Mouse (Mus musculus) thymus, adult 2 months (tissue): ENCODE results near the gene Nfkbie. TPM values are rescaled to one million over a fixed set of nuclear protein-coding genes. Genes with fewer than 3 reads are reported as not detected.

ENCODE experiments used
- DNase-seq: peaks from one replicate; pipeline ENCODE4 v3.0.0; 2021
- H3K27ac ChIP-seq: fragments of 200-500 bp; 2 replicates; pipeline ENCODE4 v1.5.1; 2012; ENCODE audit warnings: low read length, control low read depth; ENCODE audit not compliant: control insufficient read depth, insufficient read depth
- H3K27me3 ChIP-seq: fragments of 200-500 bp; 2 replicates; pipeline ENCODE4 v1.6.1; 2012; ENCODE audit warnings: mild to moderate bottlenecking, low read length, moderate library complexity, mixed read lengths; ENCODE audit not compliant: control insufficient read depth, insufficient read depth
- H3K36me3 ChIP-seq: fragments of 200-500 bp; 2 replicates; pipeline ENCODE4 v1.6.1; 2012; ENCODE audit warnings: mild to moderate bottlenecking, low read length, moderate library complexity; ENCODE audit not compliant: control insufficient read depth, insufficient read depth
- H3K4me1 ChIP-seq: fragments of 200-500 bp; replicated peaks from 2 replicates; pipeline ENCODE4 v1.6.1; 2012; ENCODE audit warnings: low read length; ENCODE audit not compliant: control insufficient read depth, insufficient read depth
- H3K4me3 ChIP-seq: fragments of 200-500 bp; 2 replicates; pipeline ENCODE4 v1.5.1; 2012; ENCODE audit warnings: mild to moderate bottlenecking, low read length, control low read depth, moderate library complexity; ENCODE audit not compliant: control insufficient read depth, insufficient read depth
- CTCF ChIP-seq: fragments of 200-500 bp; IDR thresholded peaks from 2 replicates; pipeline ENCODE4 v1.5.1; 2012; ENCODE audit warnings: mild to moderate bottlenecking, control low read depth, low read length, moderate library complexity, borderline replicate concordance; ENCODE audit not compliant: control insufficient read depth, poor library complexity, insufficient read depth; ENCODE audit errors: extremely low read depth
- POLR2A ChIP-seq: fragments of 200-500 bp; IDR thresholded peaks from 2 replicates; pipeline ENCODE4 v1.6.1; 2012; ENCODE audit warnings: mild to moderate bottlenecking, low read length, control low read depth, moderate library complexity; ENCODE audit not compliant: control insufficient read depth, poor library complexity, insufficient read depth; ENCODE audit errors: extremely low read depth
- WGBS: fragments of 180-500 bp; shearing (Covaris S2); methylation state at CpG from one replicate; pipeline ENCODE4 v1.1.7; 2018; 5-methylcytosine and 5-hydroxymethylcytosine counted together
- polyA plus RNA-seq: library from polyadenylated mRNA; depleted of rRNA; stranded (reverse); fragments of >200 nt; gene quantifications from 2 replicates; pipeline ENCODE4 v1.2.3, GENCODE M21; 2012

Nfkbie gene
- polyA plus RNA-seq, 1 experiment, result 64.5 TPM

DNA sequence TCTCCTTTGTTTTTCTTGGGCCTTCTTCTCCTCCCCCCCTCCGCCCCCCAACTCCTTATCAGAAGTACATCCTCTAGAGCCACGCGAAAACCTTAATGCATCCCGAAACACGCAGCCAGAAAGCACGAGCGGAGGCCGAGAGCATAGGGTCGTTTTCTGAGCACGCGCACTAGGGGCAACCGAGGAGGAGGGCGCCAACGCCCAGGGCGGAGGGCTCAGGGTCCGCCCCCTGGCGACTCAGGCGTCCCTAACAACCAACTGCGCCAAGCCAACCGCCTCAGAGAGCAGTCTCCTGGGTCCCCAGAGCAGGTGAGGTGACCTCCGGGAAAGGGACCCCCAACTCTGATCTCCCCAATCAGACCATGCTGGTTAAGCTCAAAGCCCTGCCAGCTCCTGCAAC is 32.2 kb upstream of the Nfkbie start, which contains the start of gene Tcte1:
Gene Tcte1 (plus strand): TSS at position 172 of the 400 bp plus-strand sequence.
- TF ChIP-seq POLR2A (no peak), CTCF (0 out of 2 replicates have a peak, but pooled peaks have one; percentile 10)
- WGBS, result 14% methylated on average over 21 of the region's 21 CpGs
- H3K4me1 ChIP-seq, result peaks cover 10% of the 10 kb centered on the region
- peaks cover 16% of the 10 kb centered on the region for H3K36me3 ChIP-seq
- no peaks in the 10 kb centered on the region for H3K27me3 ChIP-seq
- no peak within 1 kb of the TSS for H3K27ac ChIP-seq
- DNase-seq, result peak; percentile 58
- no peak within 1 kb of the TSS; the same call in 1 of the 2 replicates for H3K4me3 ChIP-seq

DNA sequence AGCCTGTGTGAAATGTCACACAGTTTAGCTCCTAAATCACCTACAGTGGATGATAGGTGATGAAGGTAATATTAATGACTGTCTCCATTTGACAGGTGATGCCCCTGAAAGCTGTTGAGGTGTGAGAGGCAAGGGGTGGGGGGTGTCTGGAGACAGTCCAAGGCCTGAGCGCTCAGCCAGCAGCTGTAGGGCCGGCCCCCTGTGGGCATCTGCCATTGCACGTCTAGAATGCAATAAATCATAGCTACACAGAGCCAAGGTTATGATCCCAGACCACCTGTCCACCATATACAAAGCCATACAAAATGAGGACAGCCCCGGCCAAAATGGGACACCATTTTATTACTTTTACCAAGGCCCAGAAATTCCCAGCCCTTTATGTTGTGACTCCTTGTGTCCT is 30.5 kb upstream of the Nfkbie start:
- no peak for DNase-seq
- peaks cover 10% of the 10 kb centered on the region for H3K4me1 ChIP-seq
- peaks cover 5% of the 10 kb centered on the region for H3K36me3 ChIP-seq
- H3K27ac ChIP-seq, result no peak overlapping the region
- no peak for TF ChIP-seq POLR2A
- TF ChIP-seq CTCF, result no peak
- H3K27me3 ChIP-seq, result no peaks in the 10 kb centered on the region
- no peak overlapping the region for H3K4me3 ChIP-seq
- 86% methylated on average over 4 of the region's 4 CpGs for WGBS

DNA sequence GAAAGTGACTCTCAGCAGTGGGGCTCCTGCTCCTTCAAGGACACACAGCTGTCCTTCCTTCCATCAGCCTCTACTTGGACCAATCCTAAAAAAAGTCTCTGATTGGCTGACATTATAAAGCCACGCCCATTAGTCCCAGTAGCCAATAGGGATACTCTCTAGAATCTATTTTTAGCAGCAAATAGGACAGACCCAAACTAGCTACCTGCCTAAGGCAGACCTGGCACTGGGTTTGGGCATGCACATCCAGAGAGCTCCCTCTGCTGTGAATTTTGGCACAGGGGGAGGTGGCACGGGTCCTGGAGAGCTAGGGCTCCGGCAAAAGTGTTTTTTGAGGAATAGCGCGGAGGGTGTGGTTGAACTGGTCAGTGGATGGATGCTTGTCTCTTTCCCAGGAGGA is 28.9 kb upstream of the Nfkbie start:
- H3K27ac ChIP-seq, result no peak overlapping the region
- no peak for TF ChIP-seq POLR2A
- H3K27me3 ChIP-seq, result no peaks in the 10 kb centered on the region
- H3K36me3 ChIP-seq, result no peaks in the 10 kb centered on the region
- H3K4me1 ChIP-seq, result peaks cover 10% of the 10 kb centered on the region
- no peak overlapping the region for H3K4me3 ChIP-seq
- WGBS, result 54% methylated on average over 5 of the region's 5 CpGs
- no peak for DNase-seq

DNA sequence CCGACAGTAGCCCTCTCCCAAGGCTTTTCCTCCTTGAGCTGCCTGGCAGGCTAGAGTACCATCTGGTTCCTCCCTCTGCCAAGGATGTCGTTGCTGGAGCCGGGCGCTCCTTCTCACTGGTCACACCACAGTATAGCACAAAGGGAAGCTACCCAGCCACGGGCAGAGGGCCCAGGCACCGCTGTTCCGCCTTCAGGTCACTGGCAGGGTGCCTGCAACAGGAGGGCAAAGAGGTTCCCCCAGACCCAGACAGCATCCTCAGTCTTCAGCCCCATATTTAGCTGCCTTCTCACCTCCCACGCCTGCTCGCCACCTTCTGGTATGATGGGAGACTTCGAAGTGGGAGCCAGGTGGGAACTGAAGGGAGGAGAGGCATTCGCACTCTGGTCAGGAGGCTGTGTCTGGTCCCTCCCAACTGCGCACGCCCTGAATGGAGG is 25.1 kb upstream of the Nfkbie start:
- Histone ChIP-seq H3K27me3 (peaks cover 2% of the 10 kb centered on the region; the same call in 1 of the 2 replicates), H3K27ac (no peak overlapping the region), H3K4me1 (no peaks in the 10 kb centered on the region), H3K36me3 (no peaks in the 10 kb centered on the region), H3K4me3 (no peak overlapping the region)
- 42% methylated on average over 13 of the region's 13 CpGs for WGBS
- no peak for DNase-seq
- TF ChIP-seq CTCF, result no peak
- TF ChIP-seq POLR2A, result no peak

DNA sequence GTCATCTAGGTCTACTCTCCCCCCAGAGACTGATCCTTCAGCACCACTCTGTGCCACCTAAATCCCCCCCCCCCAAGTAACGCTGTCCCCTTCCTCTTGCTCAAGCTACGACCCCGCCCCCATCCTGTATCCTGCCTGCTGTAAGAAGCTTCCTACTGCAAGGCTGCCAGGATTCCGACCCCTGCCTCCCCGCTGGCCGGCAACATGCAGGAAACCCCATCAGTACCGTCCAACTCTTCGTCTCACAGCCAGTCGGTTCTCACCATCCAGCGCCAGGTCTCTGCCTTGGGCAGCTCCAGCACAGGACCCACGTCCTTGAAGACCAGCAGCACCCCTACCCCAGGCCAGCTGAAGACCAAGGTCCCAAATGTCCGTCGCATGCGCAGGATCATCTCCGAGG is 22.6 kb upstream of the Nfkbie start:
- no peak for DNase-seq
- Histone ChIP-seq H3K4me1 (no peaks in the 10 kb centered on the region), H3K27me3 (peaks cover 2% of the 10 kb centered on the region; the same call in 1 of the 2 replicates), H3K36me3 (no peaks in the 10 kb centered on the region), H3K4me3 (no peak overlapping the region), H3K27ac (no peak overlapping the region)
- WGBS, result 45% methylated on average over 15 of the region's 15 CpGs
- TF ChIP-seq CTCF (no peak), POLR2A (no peak)

DNA sequence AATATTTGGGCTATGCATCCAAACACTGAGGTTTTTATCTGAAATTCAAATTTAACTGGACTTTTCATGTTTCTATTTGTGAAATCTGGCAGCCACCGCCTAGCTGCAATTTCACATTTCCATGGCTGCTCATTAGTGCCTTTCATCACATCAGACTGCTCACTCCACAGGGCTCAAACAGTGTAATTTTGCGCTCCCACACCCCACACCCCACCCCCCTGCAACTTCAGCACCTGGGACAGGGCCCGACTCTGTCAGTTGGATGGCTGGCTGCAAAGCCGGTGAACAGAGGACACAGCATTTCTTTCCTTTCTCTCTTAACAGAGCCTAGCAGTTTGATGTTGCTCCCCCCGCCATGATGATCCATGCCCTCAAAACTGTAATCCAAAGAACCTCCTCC is 19.2 kb upstream of the Nfkbie start:
- Histone ChIP-seq H3K27me3 (peaks cover 2% of the 10 kb centered on the region; the same call in 1 of the 2 replicates), H3K27ac (no peak overlapping the region), H3K4me3 (no peak overlapping the region), H3K4me1 (no peaks in the 10 kb centered on the region), H3K36me3 (no peaks in the 10 kb centered on the region)
- no peak for TF ChIP-seq POLR2A
- TF ChIP-seq CTCF, result no peak
- no peak for DNase-seq
- WGBS, result 19% methylated on average over 5 of the region's 5 CpGs

DNA sequence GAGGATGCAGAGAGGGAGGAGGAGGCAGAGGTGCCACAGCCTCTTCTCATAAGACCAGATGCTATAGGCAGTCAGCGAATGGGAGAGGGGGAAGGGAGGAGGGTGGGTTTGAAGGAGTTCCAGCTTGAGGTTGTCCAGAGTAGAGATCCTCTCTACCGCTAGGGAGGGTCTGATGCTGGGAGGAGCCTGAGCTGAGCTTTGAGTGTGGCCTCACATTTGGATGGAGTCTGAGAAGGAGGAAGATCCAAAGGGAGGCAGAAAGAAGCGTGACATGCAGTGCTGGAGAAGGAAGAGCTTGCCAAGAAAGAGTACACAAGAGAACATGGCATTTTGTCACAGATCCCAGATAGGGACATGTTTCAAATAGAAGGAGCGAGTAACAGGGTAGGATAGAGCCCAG is 17.1 kb upstream of the Nfkbie start:
- no peak overlapping the region for H3K27ac ChIP-seq
- no peaks in the 10 kb centered on the region for H3K4me1 ChIP-seq
- TF ChIP-seq CTCF (no peak), POLR2A (no peak)
- H3K4me3 ChIP-seq, result no peak overlapping the region
- no peaks in the 10 kb centered on the region; the same call in 1 of the 2 replicates for H3K27me3 ChIP-seq
- no peaks in the 10 kb centered on the region for H3K36me3 ChIP-seq
- no peak for DNase-seq
- 71% methylated on average over 4 of the region's 4 CpGs for WGBS
